Mouse (Mus musculus) megakaryocyte-erythroid progenitor cell, adult 5-6 weeks (primary cell): ENCODE measurements around the gene Adamts3. TPM values are rescaled to one million over a fixed set of nuclear protein-coding genes. Genes with fewer than 3 reads are reported as not detected.

Experiments used
- ATAC-seq: replicated peaks from 2 replicates; pipeline ENCODE4 v1.8.0; 2016; ENCODE audit warnings: mild to moderate bottlenecking, inconsistent platforms; ENCODE audit not compliant: severe bottlenecking, poor library complexity, low FRiP score, low TSS enrichment
- total RNA-seq, 2 experiments: library from RNA; stranded (forward) in 1 of 2; stranded (reverse) in 1 of 2; fragments of 200-1000, 215-1000 nt in 1 of 2; fragments of >200 nt in 1 of 2; fragmentation: Nextera tagmentation in 1 of 2; gene quantifications; 2 replicates each; pipeline ENCODE4 v1.2.3; 2014 to 2017

Gene Adamts3
- total RNA-seq, 2 experiments from 2014 or later = 20.8 to 24.2 TPM

DNA sequence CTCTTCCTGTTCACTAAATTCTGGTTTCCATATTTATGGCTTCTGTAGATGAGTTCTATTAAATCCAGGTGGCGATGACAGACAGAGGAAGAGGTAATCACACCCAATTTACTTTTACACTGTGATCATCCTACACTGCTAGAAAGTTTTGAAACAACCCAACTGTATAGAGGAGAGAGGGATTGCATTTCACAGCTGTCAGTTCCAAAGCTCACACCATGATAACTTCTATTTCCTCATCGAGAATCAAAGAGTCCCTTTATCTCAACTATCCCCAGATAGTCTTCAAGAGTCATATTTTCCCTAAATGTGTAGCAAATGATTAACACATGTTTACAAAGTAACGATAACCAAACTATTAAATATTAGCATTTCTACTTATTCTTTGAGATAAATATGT lies 152.7 kb downstream of the Adamts3 start:
- ATAC-seq = no peak

DNA sequence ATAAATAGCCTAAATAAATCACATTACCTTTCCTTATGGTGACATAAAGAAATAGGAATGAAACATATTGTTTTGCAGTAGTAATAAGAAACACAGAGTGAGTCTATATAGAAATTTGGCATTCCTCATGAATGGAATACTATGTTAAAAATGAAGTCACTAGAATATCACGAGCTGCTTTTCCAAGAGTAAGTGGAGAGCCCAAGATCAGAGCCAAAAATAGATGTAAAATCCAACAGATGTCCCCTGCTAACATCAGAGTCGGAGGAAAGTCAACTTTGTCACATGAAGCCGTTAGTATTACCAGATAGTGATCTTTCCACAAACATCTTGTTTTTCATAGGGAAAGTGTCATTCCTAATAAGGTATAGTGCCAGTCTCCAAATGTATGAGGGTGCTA lies 155.0 kb downstream of the Adamts3 start:
- ATAC-seq = no peak

DNA sequence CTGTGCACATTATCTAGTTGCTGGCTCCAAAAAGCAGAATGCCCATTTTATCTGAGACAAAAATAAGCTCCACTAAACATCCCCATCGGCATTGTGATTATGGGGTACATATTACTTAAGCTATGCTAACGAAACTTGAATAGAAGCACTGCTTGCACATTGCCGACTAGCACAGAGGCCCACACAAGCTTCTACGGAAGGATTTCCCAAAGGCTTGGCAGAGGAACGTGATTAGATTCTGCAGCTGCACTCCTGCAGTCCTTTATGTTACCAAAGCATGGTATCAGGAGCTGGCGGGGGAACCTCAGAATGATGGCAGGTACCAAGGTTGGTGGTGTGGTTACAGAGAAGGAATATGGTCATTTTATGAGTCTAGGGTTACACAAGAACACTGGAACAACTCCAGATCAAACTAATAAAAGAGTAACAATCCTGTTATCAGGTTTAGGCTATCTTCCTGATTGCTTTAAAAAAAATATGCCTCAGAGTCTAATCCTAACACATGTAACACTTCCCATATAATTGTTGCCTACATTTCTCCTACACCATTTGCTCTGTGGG lies 155.6 kb downstream of the Adamts3 start:
- no peak for ATAC-seq

DNA sequence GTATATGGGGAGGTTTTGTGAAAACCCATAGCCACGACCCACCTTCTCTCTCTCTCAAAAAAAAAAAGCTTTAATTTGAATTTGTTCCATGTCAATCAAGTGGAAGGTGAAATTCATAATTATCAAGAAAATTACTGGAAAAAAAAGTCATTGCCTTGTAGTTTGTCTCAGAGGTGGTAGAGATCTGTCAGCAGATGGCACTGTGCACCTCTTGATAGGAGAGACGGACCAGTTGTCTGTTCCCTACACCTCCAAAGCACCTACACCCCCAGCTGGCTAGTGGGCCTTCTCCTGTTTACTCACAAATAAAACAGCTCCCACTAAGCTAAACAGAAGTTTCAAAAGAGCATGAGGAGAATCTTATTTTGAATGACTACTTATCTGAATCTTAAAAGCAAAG lies 168.6 kb downstream of the Adamts3 start:
- ATAC-seq = peak; percentile 58; the same call in 1 of the 2 replicates

DNA sequence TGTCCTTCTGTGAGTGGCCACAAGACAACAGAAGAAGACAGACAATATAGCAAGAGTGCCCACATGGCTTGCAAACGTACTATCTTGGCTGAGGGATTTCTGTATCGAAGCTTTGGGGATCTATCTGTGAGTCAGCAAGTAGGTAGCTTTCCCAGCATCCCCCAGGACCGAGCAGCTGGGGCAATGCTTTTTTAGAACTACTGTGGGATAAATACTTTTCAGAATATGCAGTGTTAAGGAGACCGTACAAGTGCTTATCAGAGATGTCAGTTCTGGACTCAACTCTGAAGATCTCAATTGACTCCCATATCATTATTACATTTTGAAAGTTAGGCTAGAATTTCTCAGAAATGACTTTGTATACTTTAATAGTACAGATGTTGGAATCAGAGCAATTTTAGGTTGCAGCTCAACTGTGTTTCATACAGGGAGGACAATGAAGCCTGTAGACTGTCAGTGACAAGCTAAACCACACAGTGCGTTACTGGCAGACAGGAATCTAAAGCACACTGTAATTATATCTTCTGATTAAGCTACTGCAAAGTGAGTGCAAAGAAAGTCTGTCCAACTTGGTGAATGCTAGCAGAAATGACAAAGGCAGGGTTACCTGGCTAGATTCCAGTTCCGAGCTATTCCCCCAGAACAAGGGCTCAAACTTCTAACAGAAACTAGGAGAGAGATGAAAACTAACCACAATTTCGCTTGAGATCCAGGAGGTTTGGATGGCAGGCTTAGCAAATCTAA lies 171.8 kb downstream of the Adamts3 start:
- no peak for ATAC-seq

DNA sequence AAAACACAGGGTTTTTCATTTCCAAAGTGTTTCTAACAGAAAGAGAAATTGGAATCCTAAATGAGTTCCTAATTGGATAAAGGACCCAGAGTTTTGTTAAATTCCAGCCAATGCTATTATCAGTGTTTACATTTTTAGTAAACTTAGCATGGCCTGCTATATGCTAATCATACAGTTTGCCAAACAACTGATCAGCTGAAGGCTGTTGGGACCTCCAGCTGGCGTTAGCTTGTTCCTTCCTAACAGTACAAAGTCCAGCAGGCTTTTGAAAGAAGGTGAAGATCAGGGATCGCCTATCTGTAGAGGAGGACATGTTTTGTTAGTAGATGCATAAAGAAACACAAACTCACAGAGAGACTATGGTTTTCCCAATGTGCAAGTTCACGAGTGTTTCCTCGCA lies 173.7 kb downstream of the Adamts3 start:
- ATAC-seq = no peak

DNA sequence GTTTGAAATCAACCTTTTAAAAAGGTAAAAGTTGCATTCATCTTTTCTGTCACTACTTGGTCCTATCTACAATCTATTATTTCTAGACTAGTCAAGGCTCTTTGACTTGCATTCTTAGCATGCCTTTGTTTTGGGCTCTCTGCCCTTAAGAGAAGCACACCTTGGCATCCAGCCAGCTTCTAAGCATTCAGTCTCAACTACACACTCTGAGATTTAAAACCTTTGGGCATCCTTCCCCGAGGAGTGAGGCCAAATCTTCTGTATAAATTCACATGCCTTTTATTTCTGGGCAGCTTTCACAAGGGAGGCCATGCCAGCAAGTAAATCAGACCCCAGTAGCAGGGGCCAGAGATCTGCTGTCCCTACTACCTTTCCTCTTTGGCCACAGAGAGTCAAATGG lies 178.9 kb downstream of the Adamts3 start:
- ATAC-seq = no peak

DNA sequence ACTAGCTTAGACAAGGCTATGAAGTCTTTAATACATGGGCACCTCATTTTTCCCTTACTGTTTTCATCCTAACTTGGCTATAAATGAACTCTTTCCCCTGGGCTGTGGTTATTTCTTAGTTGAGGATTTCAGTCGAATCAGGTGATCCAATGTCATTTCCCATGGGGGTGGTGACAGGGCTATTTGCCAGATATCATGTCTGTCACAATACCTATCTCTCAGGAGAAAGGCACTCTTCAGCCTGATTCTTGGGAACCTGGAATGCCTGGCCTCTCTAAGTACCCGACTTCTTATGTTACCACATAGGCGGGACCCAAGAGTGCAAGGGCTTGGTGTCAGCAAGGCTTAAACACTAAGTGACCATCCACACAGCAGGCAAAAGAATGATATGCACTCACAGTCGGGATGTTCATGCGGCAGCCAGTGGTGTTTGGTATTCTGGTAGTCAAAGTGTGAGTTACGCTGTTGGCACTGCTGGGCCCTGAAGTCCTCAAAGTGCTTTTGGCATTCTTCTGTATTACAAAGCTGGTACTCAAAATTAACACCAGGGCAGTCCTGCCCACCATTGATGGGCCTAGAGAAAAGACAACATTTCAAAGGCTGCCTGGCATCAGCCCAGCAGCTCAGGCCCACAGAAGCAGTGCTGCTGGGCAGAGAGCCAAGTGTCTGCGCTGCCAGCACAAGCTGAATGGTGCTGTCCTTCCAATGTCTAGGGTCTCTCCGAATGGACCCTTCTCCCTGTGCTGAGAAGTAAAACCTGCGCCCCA lies 181.7 kb downstream of the Adamts3 start:
- ATAC-seq = 0 out of 2 replicates have a peak, but pooled peaks have one; percentile 30

DNA sequence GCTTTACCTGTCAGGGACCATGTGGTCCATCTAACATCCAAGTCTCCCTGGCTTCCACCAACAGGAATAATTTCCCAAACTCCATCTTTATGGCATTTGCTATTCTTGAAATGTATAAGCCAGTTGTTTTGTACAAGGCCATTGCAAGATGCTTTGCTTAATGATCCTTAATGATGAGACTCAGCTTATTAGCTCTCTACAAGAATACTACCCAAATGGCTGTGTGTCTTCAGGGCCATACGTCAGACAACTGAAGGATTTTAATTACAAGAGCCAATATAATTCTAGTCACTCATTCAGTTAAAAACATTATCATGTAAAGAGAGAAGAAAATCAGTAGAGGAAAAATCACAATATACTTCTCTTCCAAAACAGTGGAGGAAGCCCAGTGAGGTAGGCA lies 195.3 kb downstream of the Adamts3 start:
- no peak for ATAC-seq

DNA sequence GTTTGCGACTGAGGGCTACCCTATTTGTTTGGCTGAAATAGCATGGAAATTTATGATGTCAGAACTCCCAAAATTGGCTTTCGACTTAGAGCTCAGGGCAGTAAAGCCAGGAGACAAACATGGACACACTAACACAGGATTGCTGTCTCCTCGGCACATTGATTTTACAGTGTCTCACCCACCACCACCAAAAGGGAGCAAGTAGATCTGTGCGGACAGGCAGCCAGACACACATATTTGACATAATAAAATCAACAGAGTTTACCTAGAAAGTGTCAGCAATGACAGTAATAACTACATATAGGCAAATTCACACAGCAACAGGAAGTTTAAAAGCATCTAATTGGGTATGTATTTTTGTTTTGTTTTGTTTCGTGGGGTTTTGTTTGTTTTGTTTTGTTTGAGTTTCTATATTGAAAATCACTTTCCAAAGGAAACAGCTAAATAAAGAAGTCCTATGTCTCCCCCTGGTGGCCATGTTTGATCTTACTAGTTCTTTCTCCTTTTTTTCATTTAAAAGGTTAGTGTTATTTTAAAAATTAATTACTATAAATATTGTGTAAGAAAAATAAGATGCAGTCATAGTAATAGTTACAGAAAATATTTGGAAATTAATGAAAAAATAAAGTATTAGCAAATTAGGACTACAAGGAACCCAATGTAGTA lies 203.1 kb downstream of the Adamts3 start:
- no peak for ATAC-seq

DNA sequence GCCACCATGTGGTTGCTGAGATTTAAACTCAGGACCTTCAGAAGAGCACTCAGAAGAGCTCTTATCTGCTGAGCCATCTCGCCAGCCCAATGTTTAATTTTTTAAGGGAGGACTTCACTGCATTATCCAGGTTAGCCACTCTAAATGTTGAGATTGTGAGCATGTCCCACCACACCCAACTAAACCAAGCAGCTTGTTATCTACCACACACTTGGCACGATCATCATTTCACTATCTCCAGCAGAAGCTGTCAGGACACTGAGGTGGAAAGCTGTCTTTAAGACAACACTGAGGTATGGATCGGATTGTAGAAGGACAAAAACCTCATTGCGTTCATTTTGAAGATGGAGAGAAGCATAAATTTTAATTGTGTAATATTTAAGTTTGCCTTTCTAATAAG lies 205.0 kb downstream of the Adamts3 start:
- peak; percentile 89 for ATAC-seq

DNA sequence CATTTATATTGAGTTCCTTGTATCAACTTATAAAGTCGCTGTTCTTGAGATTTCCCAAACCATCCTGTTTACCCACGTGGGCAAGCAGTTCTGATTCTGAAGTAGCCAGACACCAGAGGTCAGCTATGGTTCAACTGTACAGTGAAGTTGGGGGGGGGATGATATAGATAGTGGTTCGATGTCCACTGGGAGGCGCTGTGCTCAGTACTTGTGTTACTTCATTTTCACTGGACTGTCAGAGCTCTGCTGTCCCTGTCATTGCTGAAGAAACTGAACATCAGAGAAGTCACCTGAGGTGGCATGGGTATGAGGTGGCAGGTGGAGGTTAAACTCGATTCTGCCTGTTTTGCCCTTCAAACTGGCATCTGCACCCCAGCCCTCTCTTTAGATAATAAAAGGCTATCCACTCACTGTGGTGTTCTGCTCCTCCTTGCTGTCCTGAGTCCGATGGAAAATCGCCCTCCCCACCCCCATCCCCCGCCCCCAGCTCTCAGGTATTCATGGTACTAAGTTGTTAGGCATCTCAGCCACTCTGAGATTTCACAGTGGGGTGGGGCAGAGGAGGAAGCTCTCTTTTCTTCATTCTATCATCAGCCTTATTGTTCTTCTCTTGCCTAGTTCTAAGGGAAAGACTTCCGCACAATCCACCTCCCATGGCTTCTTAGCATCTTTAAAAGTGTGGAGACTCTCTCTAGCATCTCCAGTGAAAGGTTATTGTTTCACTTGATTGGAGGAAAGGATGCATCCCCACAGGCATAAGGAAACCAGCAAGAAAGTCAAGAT lies 208.9 kb downstream of the Adamts3 start:
- no peak for ATAC-seq

DNA sequence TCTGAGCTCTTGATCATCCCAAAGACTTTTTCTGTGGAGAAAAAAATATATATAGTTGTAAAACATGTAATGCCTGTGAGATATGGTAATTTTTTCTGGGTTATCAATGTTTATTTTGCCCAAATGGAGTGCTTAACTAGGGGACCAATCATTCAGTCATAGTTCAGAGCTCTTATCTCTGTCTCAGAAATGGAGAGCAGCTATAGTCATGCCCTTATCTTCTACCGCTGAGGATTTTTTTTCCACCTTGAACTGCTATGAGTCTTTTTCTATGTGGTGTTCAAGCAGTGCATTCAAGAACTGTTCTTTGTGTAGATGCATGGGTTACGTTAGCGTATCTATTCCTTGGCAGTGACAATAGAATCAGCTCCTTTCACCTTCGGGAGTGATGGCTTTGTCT lies 210.2 kb downstream of the Adamts3 start:
- no peak for ATAC-seq

DNA sequence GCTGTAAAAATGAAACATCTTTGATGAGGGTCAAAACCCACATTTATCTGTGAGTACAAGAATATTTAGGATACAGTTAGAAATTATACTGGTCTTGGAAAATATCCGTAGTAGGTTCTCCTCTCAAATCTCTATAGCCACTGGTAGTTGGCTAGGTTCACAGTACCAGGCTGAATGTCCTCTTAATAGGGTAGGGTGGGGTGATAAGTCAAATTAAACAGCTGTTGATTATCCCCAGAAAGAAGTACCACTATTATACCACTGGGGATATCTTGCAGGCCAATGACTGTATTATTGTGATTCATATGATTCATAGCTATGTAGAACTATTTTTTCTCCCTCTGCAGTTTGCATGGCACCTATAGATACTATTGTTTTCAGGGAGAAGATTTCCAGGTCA lies 228.8 kb downstream of the Adamts3 start:
- no peak for ATAC-seq

DNA sequence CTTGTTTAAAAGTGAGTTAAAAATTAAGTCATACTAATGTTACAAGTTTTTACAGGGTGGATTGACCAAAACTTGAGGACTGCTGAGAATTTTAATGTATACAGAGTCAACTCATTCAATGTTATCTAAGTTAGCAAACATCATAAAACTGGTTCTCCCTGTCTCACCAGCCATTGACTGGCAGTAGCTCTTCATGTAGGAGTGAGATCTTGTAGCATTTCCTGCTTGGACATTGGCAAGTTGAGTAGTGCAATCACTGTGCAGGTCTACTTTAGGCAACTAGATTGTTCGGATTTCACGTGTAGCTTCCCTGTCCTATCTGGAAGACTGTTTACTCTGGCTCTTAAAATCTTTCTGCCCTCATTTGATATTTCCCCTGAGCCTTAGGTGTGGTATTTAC lies 229.3 kb downstream of the Adamts3 start:
- no peak for ATAC-seq

DNA sequence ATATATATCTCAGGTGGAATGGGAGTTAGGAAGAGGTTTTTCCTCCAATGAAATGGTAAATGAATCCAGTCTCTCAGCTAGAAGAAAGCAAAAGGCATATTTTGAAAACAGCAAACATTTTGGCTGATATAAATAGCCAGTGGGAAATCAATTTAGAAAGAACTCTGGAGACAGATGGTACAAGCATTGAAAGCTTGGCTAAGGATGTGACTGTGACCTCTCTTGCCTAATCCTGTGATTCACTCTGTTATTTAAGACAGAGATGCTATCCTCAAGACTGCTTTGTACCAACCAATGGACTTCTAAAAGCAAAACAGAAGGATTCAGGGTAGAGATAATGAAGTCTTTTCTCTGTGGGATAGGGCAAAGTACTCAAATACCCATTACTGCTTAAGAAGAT lies 236.2 kb downstream of the Adamts3 start:
- ATAC-seq = no peak

DNA sequence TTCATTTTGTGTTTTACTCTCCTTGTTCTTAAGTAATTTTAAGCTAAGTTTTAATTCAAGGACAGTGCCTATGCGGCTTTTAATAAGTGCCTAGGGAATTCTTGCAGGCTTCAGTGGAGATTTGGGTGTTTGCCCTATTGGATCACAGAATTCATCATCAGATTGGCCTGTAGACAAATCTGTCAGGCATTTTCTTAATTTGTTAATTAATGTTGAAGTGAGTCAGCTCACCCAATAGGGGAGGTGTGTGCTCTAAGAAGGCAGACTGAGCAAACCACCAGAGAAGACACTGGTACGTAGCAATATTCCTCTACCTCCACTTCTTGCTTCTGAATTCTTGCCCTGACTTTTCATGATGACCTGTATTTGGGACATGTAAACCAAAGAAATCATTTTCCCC lies 247.7 kb downstream of the Adamts3 start:
- ATAC-seq = no peak

DNA sequence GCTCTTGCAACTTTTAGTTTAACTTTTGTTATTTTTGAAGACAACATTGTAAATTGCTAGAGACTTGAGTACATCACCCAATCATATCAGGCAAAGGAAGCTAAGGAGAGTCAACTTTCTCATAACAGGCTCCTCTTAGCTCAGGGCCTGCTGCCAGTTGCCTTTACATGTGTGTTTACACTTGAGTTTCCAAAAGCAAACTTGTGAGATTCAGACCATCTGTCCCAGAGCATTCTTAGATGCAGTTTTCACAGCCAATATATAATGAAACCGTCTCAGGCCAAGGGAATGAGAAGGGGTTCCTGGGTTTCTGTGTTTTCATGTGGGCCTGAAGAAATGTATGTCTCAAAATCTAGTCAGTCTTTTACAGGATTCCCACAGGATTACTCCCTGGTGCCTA lies 251.5 kb downstream of the Adamts3 start:
- ATAC-seq = no peak
